In the genomic region with DNA sequence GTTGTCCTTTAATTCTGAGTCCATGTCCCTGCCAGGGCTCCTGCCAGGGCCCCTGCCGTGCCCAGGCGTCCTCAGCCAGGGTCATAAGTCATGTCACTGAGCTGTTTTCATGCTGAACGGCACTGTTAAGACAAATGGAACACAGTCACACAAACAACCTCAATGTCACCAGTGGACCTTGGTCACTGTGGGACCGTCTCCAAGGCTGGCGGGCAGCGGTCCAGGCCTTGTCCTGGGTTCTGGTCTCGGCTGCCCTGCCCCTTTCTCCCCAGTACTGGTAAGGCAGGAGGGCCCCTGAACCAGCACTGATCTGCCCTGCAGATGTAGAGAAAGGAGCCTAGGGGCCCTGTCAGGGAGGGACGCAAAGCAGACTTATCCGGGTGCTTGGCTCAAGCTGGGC, we compare ENCODE assay signal across 13 mouse cellular contexts.
A peak's percentile ranks its signal among the peaks of the same experiment; 100 is the strongest.
DNase-seq lines count a peak whose midpoint lies in the region; ATAC-seq lines count a peak whose summit lies in the region.
"Had no signal": no experiment of that assay in that cellular context is flagged by ENCODE, and none has a peak within 500 bp of the region (broad histone marks: within the 10 kb centered on the region; RNA-seq: fewer than 3 reads in every experiment).

No protein-coding gene starts in this region.

- no peaks in the 10 kb centered on the region for H3K27me3 ChIP-seq in kidney, embryonic 14.5 days (ENCODE audit: control insufficient read depth, insufficient read depth, low read length)
- H3K27me3 ChIP-seq: neural tube, embryonic 12.5 days had no signal

- no peak overlapping the region for H3K4me3 ChIP-seq in kidney, embryonic 14.5 days (ENCODE audit: low read length)
- H3K4me3 ChIP-seq: neural tube, embryonic 12.5 days had no signal

- peak; percentile 85 for DNase-seq in kidney, adult 11 months
- DNase-seq in adrenal gland, postnatal 10 days = peak; percentile 96
- DNase-seq in gastrocnemius, postnatal 36 days = peak; percentile 47 to 59
- peak; percentile 68 for DNase-seq in lung, postnatal 14 days
- DNase-seq in layer of hippocampus, postnatal 36 days = no peak
- DNase-seq in spleen, postnatal 4 days (ENCODE audit: low spot score in 2 of 2) = no peak
- DNase-seq: cerebellum, adult 11 months; right cerebral cortex, postnatal 25 days had no signal

- no peaks in the 10 kb centered on the region for H3K9me3 ChIP-seq in kidney, embryonic 14.5 days (ENCODE audit: control insufficient read depth, low read length)
- H3K9me3 ChIP-seq: neural tube, embryonic 12.5 days had no signal

- 55% methylated on average over 9 of the region's 9 CpGs for WGBS in kidney, embryonic 14.5 days

- no peak overlapping the region for H3K9ac ChIP-seq in kidney, embryonic 14.5 days (ENCODE audit: low read depth, low read length)
- H3K9ac ChIP-seq: hindbrain, embryonic 14.5 days; neural tube, embryonic 12.5 days had no signal

- H3K4me1 ChIP-seq in kidney, embryonic 14.5 days (ENCODE audit: control insufficient read depth, insufficient read depth, low read length) = peaks cover 38% of the 10 kb centered on the region

- H3K27ac ChIP-seq in kidney, embryonic 14.5 days (ENCODE audit: low read depth, low read length) = no peak overlapping the region
- H3K27ac ChIP-seq: hindbrain, embryonic 14.5 days; neural tube, embryonic 12.5 days had no signal

- ATAC-seq in kidney, embryonic 14.5 days (ENCODE audit: low FRiP score, low TSS enrichment) = no peak

- no peaks in the 10 kb centered on the region for H3K36me3 ChIP-seq in kidney, embryonic 14.5 days (ENCODE audit: control insufficient read depth, insufficient read depth, low read length)
- H3K36me3 ChIP-seq: neural tube, embryonic 12.5 days had no signal

- no peak overlapping the region for H3K4me2 ChIP-seq in kidney, embryonic 14.5 days (replicated peaks; ENCODE audit: low read depth, low read length)
- H3K4me2 ChIP-seq: hindbrain, embryonic 14.5 days; liver, embryonic 11.5 days; midbrain, embryonic 11.5 days; neural tube, embryonic 12.5 days had no signal

- intact Hi-C loops in gastrocnemius, postnatal 36 days (cut with DNase I) = loop anchor here (2.0 kb wide), 1 partner anchor 162 kb away; no protein-coding TSS in a partner anchor

Comparison
In these comparisons a context has a peak if more than half of its experiments do, and no peak if none do; other contexts are left out.
1. DNase-seq: peak in kidney, adult 11 months (single experiment), adrenal gland, postnatal 10 days (single experiment), gastrocnemius, postnatal 36 days (2 of 2) and lung, postnatal 14 days (single experiment); none in layer of hippocampus, postnatal 36 days (0 of 2) and spleen, postnatal 4 days (0 of 2).